Comparison of ENCODE assay signal across 9 mouse cellular contexts in genomic region chr14:25492567-25493279, GRCm38 (mm10). TPM values are rescaled to one million over a fixed set of nuclear protein-coding genes. Genes with fewer than 3 reads are reported as not detected.
DNase-seq lines count a peak whose midpoint lies in the region; ATAC-seq and TF ChIP-seq lines count a peak whose summit lies in the region.
"Had no signal": no experiment of that assay in that cellular context is flagged by ENCODE, and none has a peak within 500 bp of the region (broad histone marks: within the 10 kb centered on the region; RNA-seq: fewer than 3 reads in every experiment).

No protein-coding gene starts in this region.

- peak overlapping the region; percentile 64 for H3K27ac ChIP-seq in kidney, adult 2 months (ENCODE audit: insufficient read depth, low read depth, low read length)
- H3K27ac ChIP-seq in forebrain, embryonic 13.5 days = peak overlapping the region; percentile 90
- H3K27ac ChIP-seq in limb, embryonic 15.5 days = peak overlapping the region; percentile 18; the same call in 1 of the 2 replicates
- peak overlapping the region; percentile 62 for H3K27ac ChIP-seq in midbrain, postnatal 0 days (ENCODE audit: low read depth, low read length)

- no peak for TF ChIP-seq POLR2A in kidney, adult 2 months (IDR thresholded peaks at IDR 0.05; ENCODE audit: low read depth, low read length)

- peak; percentile 11 for DNase-seq in kidney, adult 2 months
- DNase-seq in kidney, adult 8-10 months = no peak
- DNase-seq in midbrain, postnatal 0 days (ENCODE audit: low spot score) = no peak
- DNase-seq in embryo, embryonic 11 days = no peak
- DNase-seq in ovary, postnatal 36 days (ENCODE audit: low spot score) = no peak
- DNase-seq in adrenal gland, adult 8-10 months = no peak
- DNase-seq: adrenal gland, adult 2 months had no signal

- H3K4me1 ChIP-seq in kidney, adult 2 months (ENCODE audit: control insufficient read depth, insufficient read depth, low read length) = peaks cover 93% of the 10 kb centered on the region
- H3K4me1 ChIP-seq in forebrain, embryonic 13.5 days = peaks cover 98% of the 10 kb centered on the region
- peaks cover 99% of the 10 kb centered on the region for H3K4me1 ChIP-seq in limb, embryonic 15.5 days
- peaks cover 46% of the 10 kb centered on the region for H3K4me1 ChIP-seq in midbrain, postnatal 0 days (ENCODE audit: insufficient read depth, low read length)

- WGBS in kidney, adult 2 months = 73% methylated on average over 11 of the region's 11 CpGs
- WGBS in forebrain, embryonic 13.5 days = 79% methylated on average over 11 of the region's 11 CpGs
- WGBS in limb, embryonic 15.5 days = 76% methylated on average over 11 of the region's 11 CpGs
- 75% methylated on average over 11 of the region's 11 CpGs for WGBS in midbrain, postnatal 0 days

- peak overlapping the region; percentile 27 for H3K4me2 ChIP-seq in forebrain, embryonic 13.5 days
- H3K4me2 ChIP-seq in limb, embryonic 15.5 days = no peak overlapping the region
- H3K4me2 ChIP-seq in midbrain, postnatal 0 days (ENCODE audit: low read depth, low read length, poor library complexity, severe bottlenecking) = no peak overlapping the region

- H3K9ac ChIP-seq in forebrain, embryonic 13.5 days = peak overlapping the region; percentile 51
- H3K9ac ChIP-seq in limb, embryonic 15.5 days = no peak overlapping the region
- H3K9ac ChIP-seq in midbrain, postnatal 0 days (replicated peaks; ENCODE audit: low read length, poor library complexity, severe bottlenecking) = 0 out of 2 replicates have a peak overlapping the region, but pooled peaks have one; percentile 15

- H3K36me3 ChIP-seq in kidney, adult 2 months (ENCODE audit: control insufficient read depth, insufficient read depth, low read length) = no peaks in the 10 kb centered on the region
- no peaks in the 10 kb centered on the region for H3K36me3 ChIP-seq in forebrain, embryonic 13.5 days (ENCODE audit: poor library complexity, severe bottlenecking)
- H3K36me3 ChIP-seq in limb, embryonic 15.5 days = no peaks in the 10 kb centered on the region
- no peaks in the 10 kb centered on the region for H3K36me3 ChIP-seq in midbrain, postnatal 0 days (ENCODE audit: insufficient read depth, low read length)

- H3K27me3 ChIP-seq in kidney, adult 2 months (replicated peaks; ENCODE audit: control insufficient read depth, insufficient read depth, low read length) = no peaks in the 10 kb centered on the region
- no peaks in the 10 kb centered on the region for H3K27me3 ChIP-seq in forebrain, embryonic 13.5 days
- H3K27me3 ChIP-seq in limb, embryonic 15.5 days = no peaks in the 10 kb centered on the region
- H3K27me3 ChIP-seq in midbrain, postnatal 0 days (ENCODE audit: insufficient read depth, low read length) = no peaks in the 10 kb centered on the region

- H3K9me3 ChIP-seq in forebrain, embryonic 13.5 days (replicated peaks) = no peaks in the 10 kb centered on the region
- H3K9me3 ChIP-seq in limb, embryonic 15.5 days = no peaks in the 10 kb centered on the region
- H3K9me3 ChIP-seq in midbrain, postnatal 0 days (ENCODE audit: low read length) = no peaks in the 10 kb centered on the region

- TF ChIP-seq CTCF in kidney, adult 2 months (conservative IDR thresholded peaks at IDR 0.05; ENCODE audit: insufficient read depth, insufficient read length, low read depth, low read length) = no peak
- TF ChIP-seq CTCF in midbrain, postnatal 0 days (IDR thresholded peaks at IDR 0.05) = no peak

- 0 out of 2 replicates have a peak, but pooled peaks have one; percentile 2 for ATAC-seq in forebrain, embryonic 13.5 days
- ATAC-seq in limb, embryonic 15.5 days (ENCODE audit: insufficient number of reproducible peaks, low FRiP score, low TSS enrichment, low read depth) = no peak
- no peak for ATAC-seq in midbrain, postnatal 0 days (ENCODE audit: low FRiP score)

- H3K4me3 ChIP-seq in kidney, adult 2 months (ENCODE audit: insufficient read depth, low read depth, low read length) = no peak overlapping the region
- no peak overlapping the region for H3K4me3 ChIP-seq in forebrain, embryonic 13.5 days
- H3K4me3 ChIP-seq in limb, embryonic 15.5 days = no peak overlapping the region
- H3K4me3 ChIP-seq in midbrain, postnatal 0 days (ENCODE audit: low read depth, low read length) = no peak overlapping the region

RNA-seq across cellular contexts. Expression of gene Zmiz1, which starts 33.7 kb away (rescaled TPM):
- polyA plus RNA-seq in kidney, adult 2 months (2012; rRNA removed) = 37.8 and 42.6 TPM in 2 replicates
- 57.2 and 61.3 TPM in 2 replicates for polyA plus RNA-seq in forebrain, embryonic 13.5 days (2015; fragmentation: Nextera tagmentation; extraction: Ambion mirVana)
- polyA plus RNA-seq in limb, embryonic 15.5 days (2015; fragmentation: Nextera tagmentation; extraction: Ambion mirVana) = 41.9 and 50.5 TPM in 2 replicates
- total RNA-seq in midbrain, postnatal 0 days (2014; rRNA removed) = 130 and 134 TPM in 2 replicates
- polyA plus RNA-seq in midbrain, postnatal 0 days (2015; fragmentation: Nextera tagmentation; extraction: Ambion mirVana) = 44.0 and 51.7 TPM in 2 replicates
- total RNA-seq in adrenal gland, adult 8-10 months (2022) = 100 to 1,000 TPM in 2 of 4 experiments, 10 to 100 TPM in 2; 90.3 to 192 (median 125) TPM

Comparison
In these comparisons a context has a peak if more than half of its experiments do, and no peak if none do; other contexts are left out.
1. H3K27ac ChIP-seq: peak in every context shown above with its lines; median percentile 90 in forebrain, embryonic 13.5 days; 64 in kidney, adult 2 months; 62 in midbrain, postnatal 0 days; 18 in limb, embryonic 15.5 days.